Mouse (Mus musculus): ENCODE results near the gene Ccdc136.
A peak's percentile ranks its signal among the peaks of the same experiment; 100 is the strongest.

- TF ChIP-seq CTCF (IDR thresholded peaks at IDR 0.05) (no peak), POLR2A (IDR thresholded peaks at IDR 0.05; ENCODE audit: insufficient read depth, low read depth, low read length) (0 out of 2 replicates have a peak, but pooled peaks have one; percentile 50)
These were observed 71.7 kb downstream of the Ccdc136 start, which contains the start of gene Atp6v1f for GRCm38 (mm10) chr6:29467583-29468354.
